ENCODE assay signal across 24 mouse cellular contexts in genomic region chr2:84809330-84809729, GRCm38 (mm10). TPM values are rescaled to one million over a fixed set of nuclear protein-coding genes. Genes with fewer than 3 reads are reported as not detected.
DNase-seq lines count a peak whose midpoint lies in the region; ATAC-seq and TF ChIP-seq lines count a peak whose summit lies in the region.
"Had no signal": no experiment of that assay in that cellular context is flagged by ENCODE, and none has a peak within 500 bp of the region (broad histone marks: within the 10 kb centered on the region; RNA-seq: fewer than 3 reads in every experiment).

No protein-coding gene starts in this region.

- H3K27me3 ChIP-seq in liver, embryonic 13.5 days, result no peaks in the 10 kb centered on the region
- H3K27me3 ChIP-seq in liver, embryonic 11.5 days (replicated peaks; ENCODE audit: control insufficient read depth, insufficient read depth, low read length), result no peaks in the 10 kb centered on the region
- no peaks in the 10 kb centered on the region for H3K27me3 ChIP-seq in ES-Bruce4 (ENCODE audit: control insufficient read depth, insufficient read depth, low read length, poor library complexity, severe bottlenecking)
- no peaks in the 10 kb centered on the region for H3K27me3 ChIP-seq in intestine, embryonic 16.5 days (replicated peaks; ENCODE audit: control insufficient read depth, insufficient read depth, low read length)
- H3K27me3 ChIP-seq: CH12.LX; heart, embryonic 15.5 days; hindbrain, embryonic 13.5 days had no signal

- H3K9ac ChIP-seq in liver, embryonic 13.5 days, result 0 out of 2 replicates have a peak overlapping the region, but pooled peaks have one; percentile 44
- no peak overlapping the region for H3K9ac ChIP-seq in liver, embryonic 11.5 days (ENCODE audit: low read depth, low read length)
- peak overlapping the region; percentile 17; the same call in 1 of the 2 replicates for H3K9ac ChIP-seq in ES-Bruce4 (ENCODE audit: low read depth, poor library complexity, severe bottlenecking)
- no peak overlapping the region for H3K9ac ChIP-seq in intestine, embryonic 16.5 days (ENCODE audit: low read depth, low read length)
- H3K9ac ChIP-seq: heart, embryonic 15.5 days; hindbrain, embryonic 13.5 days had no signal

- H3K36me3 ChIP-seq in liver, embryonic 13.5 days, result peaks cover 66% of the 10 kb centered on the region
- H3K36me3 ChIP-seq in liver, embryonic 11.5 days (ENCODE audit: control insufficient read depth, insufficient read depth, low read length), result peaks cover 6% of the 10 kb centered on the region
- H3K36me3 ChIP-seq in ES-Bruce4 (ENCODE audit: control insufficient read depth, insufficient read depth, low read length, poor library complexity, severe bottlenecking), result no peaks in the 10 kb centered on the region
- H3K36me3 ChIP-seq in intestine, embryonic 16.5 days (ENCODE audit: control insufficient read depth, insufficient read depth, low read length), result no peaks in the 10 kb centered on the region
- H3K36me3 ChIP-seq: embryonic facial prominence, embryonic 10.5 days; hindbrain, embryonic 13.5 days had no signal

- no peak for TF ChIP-seq CTCF in ES-Bruce4 (IDR thresholded peaks at IDR 0.05; ENCODE audit: low read depth, low read length)

- no peak for ATAC-seq in liver, embryonic 13.5 days (ENCODE audit: low read depth)
- ATAC-seq in liver, embryonic 11.5 days (replicated peaks; ENCODE audit: low FRiP score), result no peak
- no peak for ATAC-seq in intestine, embryonic 16.5 days
- ATAC-seq: forebrain, embryonic 14.5 days; hindbrain, postnatal 0 days had no signal

- no peaks in the 10 kb centered on the region; the same call in 1 of the 2 replicates for H3K9me3 ChIP-seq in liver, embryonic 13.5 days (replicated peaks)
- no peaks in the 10 kb centered on the region for H3K9me3 ChIP-seq in liver, embryonic 11.5 days (ENCODE audit: control insufficient read depth, low read length)
- H3K9me3 ChIP-seq in ES-Bruce4 (replicated peaks; ENCODE audit: control insufficient read depth, insufficient read depth, low read length, poor library complexity, severe bottlenecking), result no peaks in the 10 kb centered on the region
- H3K9me3 ChIP-seq in intestine, embryonic 16.5 days (ENCODE audit: control insufficient read depth, low read length), result no peaks in the 10 kb centered on the region
- H3K9me3 ChIP-seq: embryonic facial prominence, embryonic 10.5 days; forebrain, embryonic 10.5 days; heart, embryonic 15.5 days; hindbrain, embryonic 13.5 days had no signal

- no peak overlapping the region for H3K4me3 ChIP-seq in liver, embryonic 13.5 days (replicated peaks)
- H3K4me3 ChIP-seq in liver, embryonic 11.5 days (ENCODE audit: low read depth, low read length), result no peak overlapping the region
- H3K4me3 ChIP-seq in ES-Bruce4 (ENCODE audit: low read depth, low read length), result no peak overlapping the region; the same call in 1 of the 2 replicates
- H3K4me3 ChIP-seq in intestine, embryonic 16.5 days (ENCODE audit: low read length), result no peak overlapping the region
- H3K4me3 ChIP-seq: embryonic facial prominence, embryonic 10.5 days; erythroblast, embryonic 14.5 days; forebrain, embryonic 10.5 days; heart, embryonic 10.5 days; heart, embryonic 15.5 days; hindbrain, embryonic 13.5 days had no signal

- H3K4me1 ChIP-seq in liver, embryonic 13.5 days (replicated peaks), result peaks cover 89% of the 10 kb centered on the region
- H3K4me1 ChIP-seq in liver, embryonic 11.5 days (replicated peaks; ENCODE audit: control insufficient read depth, insufficient read depth, low read length), result peaks cover 22% of the 10 kb centered on the region
- peaks cover 2% of the 10 kb centered on the region for H3K4me1 ChIP-seq in ES-Bruce4 (ENCODE audit: control insufficient read depth, insufficient read depth, low read length)
- H3K4me1 ChIP-seq in intestine, embryonic 16.5 days (ENCODE audit: control insufficient read depth, insufficient read depth, low read length), result peaks cover 4% of the 10 kb centered on the region; the same call in 1 of the 2 replicates

- TF ChIP-seq POLR2A in ES-Bruce4 (IDR thresholded peaks at IDR 0.05; ENCODE audit: insufficient read depth, low read length), result no peak

- peak overlapping the region; percentile 77 for H3K27ac ChIP-seq in liver, embryonic 13.5 days
- no peak overlapping the region for H3K27ac ChIP-seq in liver, embryonic 11.5 days (ENCODE audit: low read depth, low read length)
- H3K27ac ChIP-seq in ES-Bruce4 (ENCODE audit: insufficient read depth, low read length), result peak overlapping the region; percentile 95
- H3K27ac ChIP-seq in intestine, embryonic 16.5 days (ENCODE audit: low read length), result no peak overlapping the region
- H3K27ac ChIP-seq: embryonic facial prominence, embryonic 10.5 days; forebrain, embryonic 10.5 days; heart, embryonic 10.5 days; hindbrain, embryonic 13.5 days; hindbrain, postnatal 0 days had no signal

- peak; percentile 60; the same call in 1 of the 2 replicates for TF ChIP-seq EP300 in ES-Bruce4 (IDR thresholded peaks at IDR 0.05; ENCODE audit: insufficient read depth, low read depth, low read length)

- H3K4me2 ChIP-seq in liver, embryonic 13.5 days, result no peak overlapping the region
- H3K4me2 ChIP-seq in liver, embryonic 11.5 days, result no peak overlapping the region
- H3K4me2 ChIP-seq in intestine, embryonic 16.5 days (ENCODE audit: low read depth, low read length), result no peak overlapping the region
- H3K4me2 ChIP-seq: heart, embryonic 15.5 days; hindbrain, embryonic 13.5 days had no signal

- DNase-seq in liver, embryonic 13.5 days, result no peak
- no peak for DNase-seq in liver, embryonic 11.5 days (ENCODE audit: low spot score)
- DNase-seq in ZHBTc4 (ENCODE audit: low read depth, low spot score), result peak; percentile 54
- no peak for DNase-seq in embryo, embryonic 11 days
- no peak for DNase-seq in frontal cortex, postnatal 14 days (ENCODE audit: low spot score in 2 of 2)
- DNase-seq: adrenal gland, adult 2 months; adrenal gland, postnatal 25 days; cerebellum, adult 18-20 months; cerebellum, adult 9-11 months; cerebellum, postnatal 36 days; gastrocnemius, postnatal 36 days; heart, adult 11 months; heart, postnatal 14 days had no signal

RNA-seq across cellular contexts. Expression of gene Ube2l6, which starts 10.7 kb away (rescaled TPM):
- polyA plus RNA-seq in liver, embryonic 13.5 days (2015; fragmentation: Nextera tagmentation; extraction: Ambion mirVana), result 404 and 444 TPM in 2 replicates
- polyA plus RNA-seq in liver, embryonic 11.5 days (2014; fragmentation: Nextera tagmentation; extraction: Ambion mirVana), result 112 and 114 TPM in 2 replicates
- polyA plus RNA-seq in ES-Bruce4 (2011; ENCODE audit: insufficient read depth, insufficient read length, low read depth, missing spikeins), result 12.6 and 14.3 TPM in 2 replicates
- polyA plus RNA-seq in intestine, embryonic 16.5 days (2015; fragmentation: Nextera tagmentation; extraction: Ambion mirVana), result 47.5 and 49.9 TPM in 2 replicates

RNA-seq across cellular contexts. Expression of gene Smtnl1, which starts 13.1 kb away (rescaled TPM):
- polyA plus RNA-seq in liver, embryonic 13.5 days (2015; fragmentation: Nextera tagmentation; extraction: Ambion mirVana), result 0.23 and 0.24 TPM in 2 replicates
- 0.25 TPM in 1 of 2 replicates, not detected in the other for polyA plus RNA-seq in liver, embryonic 11.5 days (2014; fragmentation: Nextera tagmentation; extraction: Ambion mirVana)
- 2.6 and 2.8 TPM in 2 replicates for polyA plus RNA-seq in ES-Bruce4 (2011; ENCODE audit: insufficient read depth, insufficient read length, low read depth, missing spikeins)
- 0.10 and 0.17 TPM in 2 replicates for polyA plus RNA-seq in intestine, embryonic 16.5 days (2015; fragmentation: Nextera tagmentation; extraction: Ambion mirVana)
- polyA plus RNA-seq: adrenal gland, adult 2 months; forebrain, embryonic 10.5 days; forebrain, embryonic 14.5 days; hindbrain, embryonic 13.5 days; hindbrain, postnatal 0 days had no signal

RNA-seq across cellular contexts. Expression of gene Timm10, which starts 17.5 kb away (rescaled TPM):
- 46.8 and 51.5 TPM in 2 replicates for polyA plus RNA-seq in liver, embryonic 13.5 days (2015; fragmentation: Nextera tagmentation; extraction: Ambion mirVana)
- polyA plus RNA-seq in liver, embryonic 11.5 days (2014; fragmentation: Nextera tagmentation; extraction: Ambion mirVana), result 84.3 and 84.5 TPM in 2 replicates
- 40.8 and 47.3 TPM in 2 replicates for polyA plus RNA-seq in ES-Bruce4 (2011; ENCODE audit: insufficient read depth, insufficient read length, low read depth, missing spikeins)
- polyA plus RNA-seq in intestine, embryonic 16.5 days (2015; fragmentation: Nextera tagmentation; extraction: Ambion mirVana), result 59.7 and 61.5 TPM in 2 replicates

RNA-seq across cellular contexts. Expression of gene Slc43a1, which starts 29.3 kb away (rescaled TPM):
- 138 and 178 TPM in 2 replicates for polyA plus RNA-seq in liver, embryonic 13.5 days (2015; fragmentation: Nextera tagmentation; extraction: Ambion mirVana)
- 83.2 and 101 TPM in 2 replicates for polyA plus RNA-seq in liver, embryonic 11.5 days (2014; fragmentation: Nextera tagmentation; extraction: Ambion mirVana)
- polyA plus RNA-seq in ES-Bruce4 (2011; ENCODE audit: insufficient read depth, insufficient read length, low read depth, missing spikeins), result 11.5 and 12.3 TPM in 2 replicates
- polyA plus RNA-seq in intestine, embryonic 16.5 days (2015; fragmentation: Nextera tagmentation; extraction: Ambion mirVana), result 12.8 and 14.6 TPM in 2 replicates

RNA-seq across cellular contexts. Expression of gene Serping1, which starts 34.1 kb away (rescaled TPM):
- polyA plus RNA-seq in liver, embryonic 13.5 days (2015; fragmentation: Nextera tagmentation; extraction: Ambion mirVana), result 34.0 and 39.6 TPM in 2 replicates
- 38.4 and 43.2 TPM in 2 replicates for polyA plus RNA-seq in liver, embryonic 11.5 days (2014; fragmentation: Nextera tagmentation; extraction: Ambion mirVana)
- 17.2 and 19.2 TPM in 2 replicates for polyA plus RNA-seq in ES-Bruce4 (2011; ENCODE audit: insufficient read depth, insufficient read length, low read depth, missing spikeins)
- polyA plus RNA-seq in intestine, embryonic 16.5 days (2015; fragmentation: Nextera tagmentation; extraction: Ambion mirVana), result 62.5 and 62.6 TPM in 2 replicates
- polyA plus RNA-seq: erythroblast, embryonic 14.5 days had no signal

Comparison
In these comparisons a context has a peak if more than half of its experiments do, and no peak if none do; other contexts are left out.
1. H3K27ac ChIP-seq: peak in liver, embryonic 13.5 days (single experiment) and ES-Bruce4 (single experiment); none in liver, embryonic 11.5 days (single experiment) and intestine, embryonic 16.5 days (single experiment).
2. H3K9ac ChIP-seq: peak in liver, embryonic 13.5 days (single experiment) and ES-Bruce4 (single experiment); none in liver, embryonic 11.5 days (single experiment) and intestine, embryonic 16.5 days (single experiment).